Mouse (Mus musculus) neural tube, embryonic 10.5 days (tissue): ENCODE measurements around the gene Zfp605.
"Not testable (repeated sequence)": the region's sequence is repeated elsewhere in the genome, so short reads cannot be mapped to it uniquely, and the experiment has no call there.

Experiments
- DNase-seq: peaks from one replicate; pipeline ENCODE4 v3.0.0-alpha.2; 2017; ENCODE audit warnings: low spot score; ENCODE audit errors: extremely low spot score

Zfp605 gene

DNA sequence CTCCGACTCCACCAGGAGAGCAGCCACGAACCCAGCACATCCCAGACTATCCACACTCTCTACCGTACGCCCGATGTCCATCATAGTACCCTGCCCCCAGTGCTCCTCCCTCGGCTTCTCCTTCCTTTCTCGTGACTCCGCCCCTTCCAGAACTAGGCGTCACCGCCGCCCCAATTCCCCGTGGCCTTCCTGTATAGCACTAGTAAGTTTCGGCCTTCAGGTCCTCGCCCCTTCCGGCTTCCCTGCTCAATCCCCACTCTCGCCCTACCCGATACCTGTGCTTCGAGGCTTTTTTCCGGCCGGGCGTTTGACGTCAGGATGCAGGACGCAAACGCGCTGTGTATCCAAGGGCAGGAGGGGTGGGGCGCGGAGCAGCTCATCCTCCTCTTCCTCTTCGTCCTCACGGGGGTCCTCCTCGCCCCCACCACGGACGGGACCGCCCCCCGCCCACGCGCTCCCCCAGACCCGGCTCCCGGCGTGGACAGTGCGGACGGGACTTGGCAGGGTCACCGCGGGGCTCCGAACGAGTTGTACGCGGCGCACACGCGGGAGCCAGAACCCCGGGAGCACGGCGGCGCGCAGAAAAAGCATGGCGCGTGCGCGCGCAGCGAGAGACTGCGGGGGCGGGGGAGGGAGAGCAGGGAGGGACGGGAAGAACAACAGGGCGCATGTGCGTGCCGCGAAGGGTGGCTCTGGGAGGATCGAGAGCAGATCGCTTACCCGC is 2.1 kb upstream of the Zfp605 start, which contains the start of gene Gtpbp6:
Gtpbp6 (minus strand) TSS at position 617 of the 724 bp plus-strand sequence.
- DNase-seq: peak; percentile 97

DNA sequence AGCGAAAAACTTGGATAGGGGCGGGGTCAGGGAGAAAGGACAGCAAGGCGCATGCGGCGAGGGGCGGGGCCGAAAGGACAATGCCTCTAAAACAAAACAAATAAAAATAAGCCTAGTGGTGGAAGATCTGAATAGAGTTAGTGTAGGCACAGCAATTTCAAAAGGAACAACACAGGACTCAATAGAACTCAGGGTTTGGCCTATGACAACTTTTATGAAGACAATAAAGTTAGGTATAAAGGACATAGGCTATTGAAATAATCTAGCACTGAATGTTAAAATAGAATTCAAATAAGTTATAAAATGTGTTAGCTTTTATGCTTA is 1.6 kb upstream of the Zfp605 start:
- no peak for DNase-seq

- not testable (repeated sequence) for DNase-seq
Observed at GRCm38 (mm10) chr5:110122380-110122779, 12.5 kb downstream of the Zfp605 start.

DNA sequence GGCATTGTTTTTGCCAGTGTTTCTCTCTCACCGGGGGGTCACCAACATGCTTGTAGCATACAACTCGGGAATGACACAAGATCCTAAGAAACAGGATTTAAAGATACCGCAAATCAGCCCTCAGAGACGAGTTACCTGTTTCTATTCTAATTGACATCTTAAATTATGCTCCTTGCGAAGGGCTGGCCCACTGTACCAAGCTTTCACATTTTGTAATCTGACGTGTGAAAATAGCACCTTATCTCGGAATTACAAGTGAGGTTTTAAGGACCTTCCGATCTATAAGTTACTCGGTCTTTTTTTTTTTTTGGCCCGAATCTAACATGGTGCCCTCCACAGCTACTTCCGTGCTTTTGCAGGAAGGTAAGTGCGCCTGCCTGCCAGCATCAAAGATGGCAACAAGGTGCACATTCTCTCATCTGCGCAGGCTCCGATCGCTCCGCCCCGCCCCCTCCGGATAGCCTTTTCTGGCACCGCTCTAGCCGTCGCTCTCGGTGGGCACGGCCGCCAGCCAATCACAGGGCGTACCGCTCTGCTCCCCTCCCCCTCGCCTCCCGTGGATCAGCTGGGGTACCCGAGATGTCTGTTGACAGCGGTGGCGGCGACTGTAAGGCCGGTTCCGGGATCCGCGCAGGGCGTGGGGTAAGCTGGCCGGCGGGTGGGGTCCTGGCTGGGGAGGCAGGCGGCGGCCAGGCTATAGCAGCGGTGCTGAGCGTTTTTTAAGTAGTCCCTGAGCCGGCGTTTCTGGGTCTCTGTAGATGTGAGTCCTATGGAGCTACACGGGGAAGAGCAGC is 25.6 kb downstream of the Zfp605 start, which contains the start of gene Chfr:
Chfr (plus strand) TSS at position 550 of the 794 bp plus-strand sequence.
- DNase-seq: peak; percentile 98

GRCm38 (mm10) chr5:110136087-110136464 is 26.2 kb downstream of the Zfp605 start:
- no peak for DNase-seq

DNA sequence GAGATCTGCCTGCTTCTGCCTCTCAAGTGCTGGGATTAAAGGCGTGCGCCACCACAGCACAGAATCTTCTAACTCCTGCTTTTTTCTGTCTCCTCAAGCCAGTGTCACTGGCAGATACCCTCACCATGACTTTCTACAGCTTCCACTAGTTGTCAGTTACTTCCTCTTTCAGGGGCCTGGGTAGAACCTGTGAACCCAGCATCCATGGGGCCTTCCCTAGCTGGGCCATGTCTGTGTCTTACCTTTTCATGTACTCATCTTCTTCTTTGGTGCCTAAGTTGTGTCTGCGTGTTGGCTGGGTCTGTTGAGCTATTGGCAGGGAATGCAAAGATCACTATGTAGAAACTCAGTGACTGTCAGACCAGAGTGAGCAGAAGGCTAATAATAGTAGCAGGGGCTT is 27.9 kb downstream of the Zfp605 start:
- DNase-seq: no peak

- no peak for DNase-seq
Observed at GRCm38 (mm10) chr5:110139325-110139724, 29.4 kb downstream of the Zfp605 start.

GRCm38 (mm10) chr5:110140424-110140823 is 30.5 kb downstream of the Zfp605 start:
- no peak for DNase-seq

- no peak for DNase-seq
Observed at GRCm38 (mm10) chr5:110142309-110142708, 32.4 kb downstream of the Zfp605 start.

DNA sequence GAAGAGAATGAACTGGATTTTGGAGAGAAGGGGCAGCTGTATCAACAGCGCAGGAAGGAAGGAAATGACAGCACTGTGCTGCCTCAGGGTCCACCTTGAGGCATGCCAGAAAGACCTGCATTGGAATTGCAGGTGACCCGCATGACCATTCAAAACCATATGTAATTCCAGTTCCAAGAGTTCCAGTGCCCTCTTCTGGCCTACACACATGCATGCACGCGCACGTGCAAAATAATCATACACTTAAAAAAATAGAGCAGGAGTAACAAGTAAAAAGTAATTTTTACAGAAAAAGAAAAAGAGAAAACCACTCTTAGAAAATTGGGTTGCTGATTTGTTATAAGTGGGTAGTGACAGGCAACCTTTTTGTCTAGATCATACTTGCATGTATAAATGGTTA is 33.1 kb downstream of the Zfp605 start:
- no peak for DNase-seq

- no peak for DNase-seq
Observed at GRCm38 (mm10) chr5:110169374-110169773, 59.5 kb downstream of the Zfp605 start.

DNA sequence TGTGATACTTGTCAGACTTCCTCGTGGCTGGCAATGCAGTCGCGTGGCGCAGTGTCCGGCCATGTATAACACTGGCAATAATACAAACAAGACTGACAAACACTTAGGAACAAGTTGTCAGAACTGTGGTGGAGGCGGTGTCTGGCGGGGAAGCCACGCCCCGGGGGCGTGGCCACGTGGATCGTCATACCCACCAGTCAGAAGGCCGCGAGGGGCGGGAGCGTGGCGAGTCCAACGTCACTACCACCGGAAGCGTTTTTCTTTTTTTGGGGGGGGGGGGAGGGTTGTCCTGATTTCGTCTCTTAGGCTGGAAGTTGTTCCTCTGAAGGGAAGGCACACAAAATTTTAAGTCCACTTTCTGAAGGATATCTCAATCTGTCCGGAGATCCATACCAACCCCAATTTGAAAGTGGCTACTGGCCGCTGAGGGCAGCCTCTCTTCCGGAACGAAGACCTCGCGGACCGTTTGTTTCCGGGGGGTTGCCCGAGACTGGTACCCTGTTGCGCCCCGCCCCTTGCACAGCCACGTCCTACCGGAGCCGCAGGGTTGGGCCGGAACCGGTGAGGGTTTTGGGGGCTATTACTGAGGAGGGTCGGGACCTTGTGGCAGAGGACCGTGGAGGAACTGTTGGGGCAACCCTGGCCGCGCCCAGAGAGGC is 66.6 kb downstream of the Zfp605 start, which contains the start of gene Golga3:
Golga3 (plus strand) TSS at position 340 of the 659 bp plus-strand sequence.
- peak; percentile 88 for DNase-seq

DNA sequence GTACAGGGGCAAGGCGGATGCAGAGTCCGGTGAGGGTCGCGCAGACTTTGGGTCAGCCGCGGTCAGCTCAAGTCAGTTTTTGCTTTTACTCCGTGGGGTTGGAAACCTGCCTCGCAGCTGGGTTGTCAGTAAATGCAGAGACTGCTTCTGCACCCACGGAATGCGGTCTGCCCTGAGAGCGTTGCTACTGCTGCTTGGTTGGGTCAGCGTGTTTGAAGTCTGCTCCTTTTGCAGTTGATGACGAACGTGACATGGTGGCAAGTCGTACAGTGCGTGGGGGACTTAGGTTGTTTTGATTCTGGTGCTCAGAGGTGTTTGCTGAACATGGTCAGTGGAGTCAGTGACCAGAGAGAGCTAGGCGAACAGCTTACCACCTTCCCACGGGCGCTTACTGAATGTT is 67.1 kb downstream of the Zfp605 start:
- no peak for DNase-seq

GRCm38 (mm10) chr5:110178628-110179027 is 68.7 kb downstream of the Zfp605 start:
- DNase-seq: no peak
